Mouse (Mus musculus) embryonic fibroblast, embryonic 13.5 days (primary cell): ENCODE measurements around the gene Ngef. TPM values are rescaled to one million over a fixed set of nuclear protein-coding genes. Genes with fewer than 3 reads are reported as not detected.

Experiments
- H3K27ac ChIP-seq: 2 replicates; pipeline ENCODE4 v1.5.1; 2012; ENCODE audit warnings: low read length, control low read depth, inconsistent platforms; ENCODE audit not compliant: insufficient read depth
- H3K4me1 ChIP-seq: 2 replicates; pipeline ENCODE4 v1.6.1; 2011; ENCODE audit warnings: low read length; ENCODE audit not compliant: control insufficient read depth, insufficient read depth
- H3K4me3 ChIP-seq: 2 replicates; pipeline ENCODE4 v1.5.1; 2011; ENCODE audit warnings: mild to moderate bottlenecking, control low read depth, low read length; ENCODE audit not compliant: insufficient read depth
- CTCF ChIP-seq: IDR thresholded peaks from 2 replicates; pipeline ENCODE4 v1.5.1; 2011; ENCODE audit warnings: mild to moderate bottlenecking, control low read depth, low read length, moderate library complexity, borderline replicate concordance; ENCODE audit not compliant: insufficient read depth
- POLR2A ChIP-seq: IDR thresholded peaks from 2 replicates; pipeline ENCODE4 v1.6.1; 2011; ENCODE audit warnings: low read depth, mild to moderate bottlenecking, control low read depth, low read length, moderate library complexity
- polyA plus RNA-seq: library from polyadenylated mRNA; stranded (reverse); fragments of >200 nt; gene quantifications from 2 replicates; pipeline ENCODE4 v1.2.4, GENCODE M21; 2011; ENCODE audit warnings: low read depth; ENCODE audit not compliant: missing spikeins, insufficient read length

Gene Ngef
- polyA plus RNA-seq, 1 experiment = 0.68 TPM

DNA sequence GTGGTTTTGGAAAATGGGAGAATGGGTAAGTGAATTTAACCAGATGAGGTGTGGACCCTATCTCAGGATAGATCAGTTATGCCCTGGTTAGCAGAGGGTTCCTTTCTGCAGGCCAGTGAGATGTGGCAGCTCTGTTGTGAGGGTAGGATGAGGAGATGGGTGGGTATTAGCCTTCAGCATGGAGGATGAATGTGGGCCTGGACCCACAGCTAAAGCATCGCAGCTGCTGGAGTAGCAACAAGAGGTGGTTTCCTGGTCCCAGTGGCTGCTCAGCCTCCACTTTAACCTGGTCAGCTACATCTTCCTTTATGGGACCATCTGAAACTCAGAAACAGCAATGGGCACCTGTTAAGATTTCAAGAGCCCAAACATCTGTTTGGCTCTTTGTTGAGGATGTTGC lies 117.2 kb downstream of the Ngef start:
- Histone ChIP-seq H3K4me1 (peaks cover 2% of the 10 kb centered on the region; the same call in 1 of the 2 replicates), H3K27ac (no peak overlapping the region), H3K4me3 (no peak overlapping the region)
- TF ChIP-seq POLR2A (no peak), CTCF (no peak)

DNA sequence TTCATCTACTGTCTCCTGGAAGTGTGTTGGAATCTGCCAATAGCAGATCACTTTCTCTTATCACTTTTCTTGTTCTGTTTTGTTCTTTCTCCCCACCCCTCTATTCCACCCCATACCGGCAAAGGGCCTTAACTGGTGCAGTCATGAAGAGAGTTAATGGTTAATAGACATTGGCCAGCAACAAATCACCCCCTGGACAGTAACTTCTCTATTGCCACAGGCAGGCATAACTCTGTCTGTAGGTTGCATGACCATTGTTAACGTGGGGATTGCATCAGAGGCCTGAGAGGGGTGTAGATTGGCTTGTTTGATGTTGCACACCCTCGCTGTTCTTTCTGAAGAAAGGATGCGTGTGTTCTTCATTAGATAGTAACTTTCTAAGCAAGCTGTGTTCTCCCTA lies 124.2 kb downstream of the Ngef start:
- Histone ChIP-seq H3K27ac (no peak overlapping the region), H3K4me1 (no peaks in the 10 kb centered on the region), H3K4me3 (no peak overlapping the region)
- TF ChIP-seq CTCF (no peak), POLR2A (no peak)

DNA sequence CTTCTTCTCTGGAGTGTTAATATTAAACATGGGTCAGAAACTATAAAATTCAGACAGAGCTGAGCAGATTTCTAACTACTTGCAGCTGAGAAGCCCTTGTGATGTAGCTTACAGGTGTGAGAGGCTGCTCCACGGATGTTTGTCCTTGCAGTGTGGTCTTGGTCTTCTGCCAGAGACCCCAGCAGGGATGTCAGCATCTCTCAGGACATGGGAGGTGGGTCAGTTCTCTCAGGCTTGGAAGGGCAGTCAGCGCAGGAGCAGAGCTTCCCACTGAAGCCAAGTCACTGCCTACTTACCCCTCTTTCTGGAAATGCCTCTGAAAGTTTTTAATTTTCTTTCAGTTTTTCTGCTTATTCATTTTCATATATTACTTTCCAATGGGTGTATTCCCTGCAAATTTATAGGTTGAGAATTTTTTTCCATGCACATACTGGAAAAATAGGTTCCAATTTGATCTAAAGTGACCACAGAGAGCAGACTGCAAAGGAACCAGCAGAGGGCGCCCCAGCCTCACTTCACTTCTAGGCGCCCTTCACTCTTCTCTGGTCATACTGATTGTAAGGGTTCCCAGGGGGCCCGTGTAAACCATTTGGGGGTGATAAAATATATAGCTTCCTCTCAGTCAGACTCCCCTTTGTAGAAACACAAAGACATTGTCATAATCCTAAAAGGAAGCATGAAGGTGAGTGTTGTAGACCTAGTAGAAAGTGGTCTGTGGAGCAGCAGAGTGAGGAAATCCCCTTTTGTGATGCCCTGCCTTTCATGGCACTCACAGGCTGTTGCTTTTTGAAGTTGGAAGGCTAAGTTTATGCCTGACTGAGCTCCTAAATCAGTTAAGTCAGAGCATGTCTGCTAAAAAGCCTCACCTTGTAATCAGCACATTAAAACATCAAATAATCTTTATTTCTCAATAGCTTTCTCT lies 126.2 kb downstream of the Ngef start:
- Histone ChIP-seq H3K27ac (no peak overlapping the region), H3K4me1 (no peaks in the 10 kb centered on the region), H3K4me3 (no peak overlapping the region)
- TF ChIP-seq CTCF = peak; percentile 44; the same call in 1 of the 2 replicates
- no peak for TF ChIP-seq POLR2A

DNA sequence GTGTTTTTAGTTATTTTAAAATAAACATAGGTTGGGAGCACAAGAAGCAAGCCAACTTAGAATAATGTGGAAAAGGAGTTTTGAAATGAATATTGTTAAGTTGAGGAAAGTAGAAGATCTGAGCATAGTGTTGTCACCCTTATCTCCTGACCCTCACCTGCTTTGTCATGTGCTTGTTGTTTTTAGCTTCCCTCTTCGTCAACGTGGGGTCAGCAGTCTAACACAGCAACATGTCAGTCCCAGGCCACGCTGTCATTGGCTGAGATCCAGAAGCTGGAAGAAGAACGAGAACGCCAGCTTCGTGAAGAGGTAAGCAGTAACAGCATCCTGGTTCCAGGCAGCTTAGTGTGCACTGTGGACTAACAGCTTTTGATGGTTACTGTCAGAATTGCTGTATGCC lies 137.1 kb downstream of the Ngef start:
- Histone ChIP-seq H3K4me3 (no peak overlapping the region), H3K27ac (no peak overlapping the region), H3K4me1 (no peaks in the 10 kb centered on the region)
- TF ChIP-seq CTCF = no peak
- no peak for TF ChIP-seq POLR2A

DNA sequence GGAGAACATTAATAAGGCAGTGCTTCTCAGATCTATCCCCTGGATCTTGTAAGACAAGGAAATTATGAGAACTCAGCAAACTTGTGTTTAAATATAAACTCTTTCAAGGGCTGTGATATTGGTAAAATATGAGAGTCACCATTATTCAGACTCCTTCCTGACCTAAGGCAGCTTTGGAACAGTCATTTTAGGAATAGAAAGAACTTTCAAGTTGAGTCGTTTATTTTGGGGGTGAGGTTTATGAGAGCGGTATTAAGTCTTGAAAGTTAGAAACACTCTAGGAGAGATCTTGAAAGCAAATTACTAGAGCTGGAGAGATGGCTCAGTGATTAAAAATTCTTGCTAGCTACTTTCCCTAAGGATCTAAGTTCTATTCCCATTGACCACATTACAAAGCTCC lies 138.5 kb downstream of the Ngef start:
- H3K4me1 ChIP-seq = no peaks in the 10 kb centered on the region
- no peak for TF ChIP-seq POLR2A
- TF ChIP-seq CTCF = no peak
- no peak overlapping the region for H3K27ac ChIP-seq
- H3K4me3 ChIP-seq = no peak overlapping the region

Other genes starting within 250 kb of the Ngef start
- gene Gigyf2, start 246.9 kb downstream of the Ngef start, polyA plus RNA-seq = 76.1 and 82.9 TPM in 2 replicates
- not detected in 2 replicates for gene Kcnj13, start 179.1 kb downstream of the Ngef start, polyA plus RNA-seq
- gene Snorc, start 103.6 kb downstream of the Ngef start, polyA plus RNA-seq = not detected in 2 replicates
- gene Neu2, start 64.0 kb downstream of the Ngef start, polyA plus RNA-seq = not detected in 2 replicates
- gene Inpp5d, start 46.4 kb upstream of the Ngef start, polyA plus RNA-seq = 1.6 TPM in 1 of 2 replicates, not detected in the other
- 25.4 and 32.1 TPM in 2 replicates for gene Atg16l1, start 182.0 kb upstream of the Ngef start, polyA plus RNA-seq
- 0.47 and 0.81 TPM in 2 replicates for gene Sag, start 229.8 kb upstream of the Ngef start, polyA plus RNA-seq